Mouse (Mus musculus): ENCODE results near the gene Fastkd3. TPM values are rescaled to one million over a fixed set of nuclear protein-coding genes. Genes with fewer than 3 reads are reported as not detected.

Gene Fastkd3
- polyA plus RNA-seq, 1 experiment from 2014 or later: 27.3 TPM

Other genes starting within 250 kb of the Fastkd3 start
- 10.2 and 13.5 TPM in 2 replicates for gene Mtrr, start 85 bp upstream of the Fastkd3 start, polyA plus RNA-seq (2014; fragmentation: Nextera tagmentation; extraction: Ambion mirVana)
- 4.6 and 9.5 TPM in 2 replicates for gene 1700001L19Rik, start 15.2 kb downstream of the Fastkd3 start, polyA plus RNA-seq (2014; fragmentation: Nextera tagmentation; extraction: Ambion mirVana)